Mouse (Mus musculus) liver, postnatal 0 days (tissue): ENCODE data around the gene Hmg20a. TPM values are rescaled to one million over a fixed set of nuclear protein-coding genes. Genes with fewer than 3 reads are reported as not detected.

Experiments
- ATAC-seq: fragments of 200-750 bp; cut with Nextera tagmentation; 2 replicates; pipeline ENCODE4 v1.8.0; 2017; ENCODE audit warnings: mild to moderate bottlenecking, moderate library complexity
- DNase-seq: peaks from one replicate; pipeline ENCODE4 v3.0.0-alpha.2; 2016
- H3K27ac ChIP-seq: fragments of 300-500 bp; sonication (generic); 2 replicates; pipeline ENCODE4 v1.5.1; 2014; ENCODE audit warnings: antibody characterized with exemption, moderate library complexity, mild to moderate bottlenecking, low read depth
- H3K27me3 ChIP-seq: fragments of 300-500 bp; sonication (generic); 2 replicates; pipeline ENCODE4 v1.6.1; 2014; ENCODE audit warnings: low read length, control low read depth, mixed read lengths; ENCODE audit not compliant: insufficient read depth
- H3K36me3 ChIP-seq: fragments of 300-500 bp; sonication (generic); replicated peaks from 2 replicates; pipeline ENCODE4 v1.6.1; 2014; ENCODE audit warnings: mild to moderate bottlenecking, control low read depth, low read length, moderate library complexity, mixed read lengths; ENCODE audit not compliant: insufficient read depth
- H3K4me1 ChIP-seq: fragments of 300-500 bp; sonication (generic); 2 replicates; pipeline ENCODE4 v1.6.1; 2014; ENCODE audit warnings: antibody characterized with exemption, mild to moderate bottlenecking, control low read depth; ENCODE audit not compliant: insufficient read depth
- H3K4me2 ChIP-seq: fragments of 300-500 bp; sonication (generic); 2 replicates; pipeline ENCODE4 v1.6.1; 2014; ENCODE audit warnings: low read depth, mild to moderate bottlenecking, low read length, moderate library complexity, mixed read lengths
- H3K4me3 ChIP-seq: fragments of 300-500 bp; sonication (generic); 2 replicates; pipeline ENCODE4 v1.5.1; 2014; ENCODE audit warnings: low read depth, low read length
- H3K9ac ChIP-seq: fragments of 300-500 bp; sonication (generic); replicated peaks from 2 replicates; pipeline ENCODE4 v1.6.1; 2014; ENCODE audit warnings: mild to moderate bottlenecking, moderate library complexity
- H3K9me3 ChIP-seq: fragments of 300-500 bp; sonication (generic); 2 replicates; pipeline ENCODE4 v1.6.1; 2016; ENCODE audit warnings: mild to moderate bottlenecking, control low read depth, low read length, mixed read lengths
- CTCF ChIP-seq: sonication (generic); IDR thresholded peaks from 2 replicates; pipeline ENCODE4 v1.5.1; 2016; ENCODE audit warnings: antibody characterized with exemption, low read depth
- EP300 ChIP-seq: IDR thresholded peaks from 2 replicates; pipeline ENCODE4 v1.6.1; 2016; ENCODE audit warnings: antibody characterized with exemption, low read depth, mild to moderate bottlenecking
- WGBS: fragments of 180-500 bp; shearing (Covaris S2); extraction: QIAGEN DNeasy Blood & Tissue Kit; methylation state at CpG from one replicate; pipeline ENCODE4 v1.1.7; 2014; ENCODE audit not compliant: insufficient replicate concordance; 5-methylcytosine and 5-hydroxymethylcytosine counted together
- polyA plus RNA-seq: library from polyadenylated mRNA; unstranded; fragments of >200 nt; fragmentation: Nextera tagmentation; extraction: Ambion mirVana; gene quantifications from 2 replicates; pipeline ENCODE4 v1.2.1, GENCODE M21; 2015

Hmg20a gene
- polyA plus RNA-seq, 1 experiment from 2014 or later, result 8.3 TPM

DNA sequence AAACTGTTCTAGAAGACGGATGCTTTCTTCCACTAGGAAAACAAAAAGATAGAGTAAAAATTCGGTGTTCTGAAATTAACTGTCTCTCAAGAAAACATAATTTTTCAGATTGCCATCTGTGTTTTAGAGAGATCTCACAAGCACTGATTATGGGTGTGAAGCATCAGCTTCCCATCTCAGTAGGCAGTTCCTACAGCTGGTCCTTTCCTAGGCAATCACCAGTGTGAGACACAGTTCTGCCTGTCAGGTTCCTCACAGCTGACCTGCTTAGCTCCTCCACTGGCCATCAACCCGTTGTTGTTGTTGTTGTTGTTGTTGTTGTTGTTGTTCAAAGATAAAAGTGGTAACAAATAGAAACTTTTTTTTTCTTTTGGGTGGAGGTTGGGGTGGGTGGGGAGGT lies 67.7 kb downstream of the Hmg20a start:
- no peak overlapping the region for H3K27ac ChIP-seq
- TF ChIP-seq EP300 (no peak), CTCF (no peak)
- no peaks in the 10 kb centered on the region for H3K9me3 ChIP-seq
- 67% methylated on average over 3 of the region's 3 CpGs for WGBS
- H3K27me3 ChIP-seq, result no peaks in the 10 kb centered on the region
- ATAC-seq (no peak), DNase-seq (no peak)
- H3K36me3 ChIP-seq, result peaks cover 17% of the 10 kb centered on the region
- H3K9ac ChIP-seq, result no peak overlapping the region
- no peak overlapping the region for H3K4me2 ChIP-seq
- H3K4me1 ChIP-seq, result no peaks in the 10 kb centered on the region
- H3K4me3 ChIP-seq, result no peak overlapping the region

DNA sequence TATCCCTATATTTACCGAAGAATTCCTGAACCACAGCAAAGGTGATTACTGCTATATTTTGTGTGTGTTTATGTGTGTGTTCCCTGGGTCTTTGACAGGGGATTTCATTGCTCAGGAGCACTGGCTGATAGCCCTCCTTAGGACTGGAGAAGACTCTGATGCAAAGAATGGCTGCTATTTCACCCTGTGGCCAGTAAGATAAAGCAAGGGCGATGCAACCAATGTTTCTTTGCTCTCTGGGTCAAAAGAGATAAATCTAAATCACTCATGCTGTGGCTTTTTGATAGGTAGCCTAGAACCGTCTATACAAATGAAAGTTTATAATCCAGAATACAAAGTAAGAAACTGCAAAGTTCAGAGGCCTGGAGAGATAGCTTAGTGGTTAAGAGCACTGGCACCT lies 69.2 kb downstream of the Hmg20a start:
- no peaks in the 10 kb centered on the region for H3K27me3 ChIP-seq
- WGBS, result 55% methylated on average over 3 of the region's 3 CpGs

DNA sequence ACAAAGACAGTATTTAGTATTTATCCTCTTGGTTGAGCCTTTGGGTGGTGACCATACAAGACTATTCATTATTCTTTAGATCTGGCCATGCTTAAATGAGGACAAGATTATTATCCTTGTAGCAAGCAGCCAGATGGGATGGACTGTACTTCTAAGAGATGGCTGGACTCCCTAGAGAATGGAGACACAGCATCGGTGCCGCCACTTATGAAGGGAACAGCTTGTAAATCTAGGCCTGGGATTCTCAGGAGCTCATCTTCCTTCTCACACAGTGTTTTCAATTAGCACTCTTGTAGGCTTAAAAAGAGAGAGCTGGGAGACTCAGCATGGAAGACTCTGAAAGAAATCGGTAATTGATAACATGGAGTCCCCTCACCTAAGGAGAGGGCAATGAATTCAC lies 74.0 kb downstream of the Hmg20a start:
- peaks cover 34% of the 10 kb centered on the region for H3K36me3 ChIP-seq
- no peak for DNase-seq
- WGBS, result 91% methylated on average over 3 of the region's 3 CpGs
- TF ChIP-seq EP300, result no peak
- no peak for TF ChIP-seq CTCF
- H3K4me1 ChIP-seq, result no peaks in the 10 kb centered on the region
- no peak for ATAC-seq
- H3K27ac ChIP-seq, result no peak overlapping the region
- H3K9me3 ChIP-seq, result no peaks in the 10 kb centered on the region
- H3K27me3 ChIP-seq, result no peaks in the 10 kb centered on the region
- no peak overlapping the region for H3K4me3 ChIP-seq
- H3K9ac ChIP-seq, result no peak overlapping the region
- no peak overlapping the region for H3K4me2 ChIP-seq

More for the DNA sequence above, 69.2 kb downstream of the Hmg20a start:
- ATAC-seq (no peak), DNase-seq (no peak)
- H3K27ac ChIP-seq, result no peak overlapping the region
- H3K4me2 ChIP-seq, result no peak overlapping the region
- no peak overlapping the region for H3K4me3 ChIP-seq
- H3K9ac ChIP-seq, result no peak overlapping the region
- TF ChIP-seq CTCF, result no peak
- no peak for TF ChIP-seq EP300
- no peaks in the 10 kb centered on the region for H3K9me3 ChIP-seq
- no peaks in the 10 kb centered on the region for H3K4me1 ChIP-seq
- H3K36me3 ChIP-seq, result peaks cover 29% of the 10 kb centered on the region

DNA sequence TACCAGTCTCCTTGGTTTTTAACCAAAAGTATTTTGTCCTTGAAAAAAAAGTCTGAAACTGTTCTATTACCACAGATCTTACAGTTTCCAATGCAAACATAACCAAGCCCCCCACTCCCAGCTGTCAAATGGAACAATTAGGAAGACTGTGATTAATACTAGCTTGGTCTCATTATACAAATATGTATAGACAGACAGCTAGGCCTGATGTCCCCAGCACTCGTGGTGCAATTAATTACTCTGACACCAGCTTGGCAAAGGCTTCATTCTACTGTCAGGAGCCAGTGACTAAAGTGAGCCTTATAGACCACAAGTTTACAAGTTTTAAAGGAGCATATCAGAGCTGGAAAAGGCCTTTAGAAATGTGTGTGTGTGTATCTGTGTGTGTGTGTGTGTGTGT lies 74.5 kb downstream of the Hmg20a start:
- Histone ChIP-seq H3K36me3 (peaks cover 30% of the 10 kb centered on the region), H3K4me3 (no peak overlapping the region), H3K27me3 (no peaks in the 10 kb centered on the region), H3K9me3 (no peaks in the 10 kb centered on the region), H3K4me1 (no peaks in the 10 kb centered on the region), H3K9ac (no peak overlapping the region), H3K27ac (no peak overlapping the region), H3K4me2 (no peak overlapping the region)
- no peak for ATAC-seq
- WGBS, result 60% methylated on average over 1 of the region's 1 CpGs
- TF ChIP-seq CTCF (no peak), EP300 (no peak)
- no peak for DNase-seq

DNA sequence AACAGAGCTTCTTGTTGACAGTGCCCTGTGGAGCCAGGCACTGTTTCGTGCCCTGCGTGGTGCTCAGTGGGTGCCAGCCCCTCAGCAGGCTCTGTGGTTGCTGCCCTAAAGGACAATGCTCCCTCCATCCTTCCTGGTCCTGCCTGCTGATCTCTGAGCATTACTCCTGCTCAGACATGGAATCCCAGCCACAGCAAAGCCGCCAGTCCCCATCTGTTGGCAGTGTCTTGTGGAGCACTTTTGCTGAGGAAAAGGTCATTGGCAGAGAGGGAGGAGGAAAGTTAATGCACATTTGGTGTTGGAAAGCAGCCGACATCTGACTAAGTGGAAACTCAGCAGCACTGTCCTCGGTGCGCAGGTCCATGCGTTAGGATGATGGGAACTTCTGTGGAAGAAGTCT lies 76.7 kb downstream of the Hmg20a start:
- no peak for ATAC-seq

DNA sequence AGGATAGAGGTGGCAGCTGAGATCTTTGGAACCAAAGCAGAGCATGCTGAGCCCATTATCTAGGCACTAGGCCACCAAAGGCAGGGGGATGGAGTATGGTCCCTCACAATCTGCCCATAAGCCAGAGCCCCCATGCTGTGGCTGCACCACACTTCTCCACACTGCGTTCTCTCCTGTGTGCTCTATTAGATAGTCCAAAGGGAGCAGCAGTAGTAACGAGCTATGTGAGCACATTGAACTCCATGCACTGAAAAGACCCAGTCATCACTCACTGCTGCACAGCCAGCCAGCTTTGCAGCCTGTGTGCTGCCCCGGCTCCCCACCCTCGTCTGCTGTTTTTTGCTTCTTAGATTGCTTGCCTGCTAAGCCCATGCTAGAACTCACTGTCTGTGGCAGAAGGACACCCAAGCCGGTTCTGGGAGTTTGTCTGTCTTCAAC lies 77.4 kb downstream of the Hmg20a start:
- H3K27ac ChIP-seq, result no peak overlapping the region
- peaks cover 27% of the 10 kb centered on the region for H3K36me3 ChIP-seq
- no peak for TF ChIP-seq CTCF
- TF ChIP-seq EP300, result no peak
- H3K9ac ChIP-seq, result no peak overlapping the region
- no peaks in the 10 kb centered on the region for H3K9me3 ChIP-seq
- whole genome bisulfite sequencing, result 52% methylated on average over 5 of the region's 5 CpGs
- no peak for ATAC-seq
- H3K4me2 ChIP-seq, result no peak overlapping the region
- no peak overlapping the region for H3K4me3 ChIP-seq
- H3K4me1 ChIP-seq, result no peaks in the 10 kb centered on the region
- DNase-seq, result no peak
- no peaks in the 10 kb centered on the region for H3K27me3 ChIP-seq

More for the DNA sequence above, 76.7 kb downstream of the Hmg20a start:
- Histone ChIP-seq H3K9ac (no peak overlapping the region), H3K36me3 (peaks cover 29% of the 10 kb centered on the region), H3K9me3 (no peaks in the 10 kb centered on the region), H3K27me3 (no peaks in the 10 kb centered on the region), H3K27ac (no peak overlapping the region), H3K4me3 (no peak overlapping the region), H3K4me2 (no peak overlapping the region), H3K4me1 (no peaks in the 10 kb centered on the region)
- DNase-seq, result no peak
- TF ChIP-seq CTCF, result no peak
- no peak for TF ChIP-seq EP300
- 64% methylated on average over 7 of the region's 7 CpGs for WGBS

DNA sequence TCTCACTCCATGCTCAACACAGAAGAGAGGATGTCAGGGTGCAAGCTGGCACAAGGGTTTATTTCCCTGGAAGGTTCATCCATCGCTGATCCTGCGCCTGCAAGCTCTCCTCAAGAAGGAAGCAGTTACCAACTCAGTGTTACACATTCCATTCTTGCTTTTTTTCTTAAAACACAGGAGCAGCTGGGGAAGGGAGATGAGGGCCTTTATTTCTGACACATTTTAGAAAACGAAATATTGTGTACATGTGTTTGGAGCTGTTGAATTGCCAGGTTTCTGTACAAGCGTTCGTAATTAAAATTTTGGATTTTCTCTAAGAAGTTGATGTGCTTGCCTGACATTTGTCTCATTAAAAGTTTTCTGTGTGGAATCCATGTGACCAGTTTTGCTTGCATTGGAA lies 78.2 kb downstream of the Hmg20a start:
- 76% methylated on average over 5 of the region's 5 CpGs for WGBS
- ATAC-seq (no peak), DNase-seq (no peak)
- H3K36me3 ChIP-seq, result peaks cover 22% of the 10 kb centered on the region
- peaks cover 2% of the 10 kb centered on the region; the same call in 1 of the 2 replicates for H3K4me1 ChIP-seq
- TF ChIP-seq CTCF (no peak), EP300 (no peak)
- H3K4me2 ChIP-seq, result no peak overlapping the region
- H3K4me3 ChIP-seq, result no peak overlapping the region
- H3K9ac ChIP-seq, result no peak overlapping the region
- H3K9me3 ChIP-seq, result no peaks in the 10 kb centered on the region
- no peaks in the 10 kb centered on the region for H3K27me3 ChIP-seq
- no peak overlapping the region for H3K27ac ChIP-seq
